Mouse (Mus musculus): ENCODE data around the gene Pced1b. TPM values are rescaled to one million over a fixed set of nuclear protein-coding genes. Genes with fewer than 3 reads are reported as not detected.
A peak's percentile ranks its signal among the peaks of the same experiment; 100 is the strongest.

Gene Pced1b
- polyA plus RNA-seq, 1 experiment = 3.5 TPM

DNA sequence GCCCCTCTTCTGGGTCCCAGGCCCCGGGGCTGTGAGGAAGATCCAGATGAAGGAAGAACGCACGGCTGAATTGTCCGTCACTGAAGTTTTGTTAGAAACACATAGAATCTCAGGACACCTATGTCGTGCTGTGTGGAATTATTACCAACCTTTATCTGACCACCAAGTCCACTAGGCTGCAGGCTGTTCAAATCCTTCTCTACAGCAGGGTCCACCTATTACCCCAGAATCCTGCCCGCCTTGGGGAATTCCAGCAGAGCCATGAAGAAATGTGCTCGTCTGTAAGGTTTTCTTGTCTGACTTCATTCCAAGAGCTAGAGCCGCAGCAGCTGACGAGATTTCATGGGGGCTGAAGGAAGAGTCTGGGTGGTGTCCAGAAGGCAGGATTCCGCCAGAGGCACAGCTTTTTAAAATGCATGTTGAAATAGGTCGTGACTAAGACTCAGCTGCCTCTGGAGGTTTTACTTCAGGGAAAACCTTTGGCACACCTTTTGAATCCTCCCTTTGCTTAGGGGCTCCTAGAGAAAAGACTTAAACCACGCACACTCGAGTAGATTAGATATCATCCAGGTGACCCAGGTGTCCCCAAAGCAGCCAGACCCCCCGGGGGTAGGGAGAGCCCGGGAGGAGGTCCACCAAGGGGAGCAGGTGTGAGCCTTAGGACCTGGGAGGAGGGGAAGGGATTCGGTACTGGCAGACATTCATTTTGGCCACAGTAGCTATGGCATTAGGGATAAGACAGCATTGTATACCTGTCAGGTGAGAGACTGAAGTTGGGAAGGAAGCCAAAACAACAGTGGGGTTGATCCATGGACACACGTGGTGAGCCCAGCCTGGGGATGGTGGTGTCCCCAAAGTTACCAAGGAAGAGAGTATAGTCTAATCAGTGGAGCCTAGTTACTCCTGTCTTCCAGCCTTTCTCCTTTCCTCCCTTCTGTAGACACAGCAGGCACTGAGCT, 160.9 kb downstream of the Pced1b start:
- no peak for TF ChIP-seq CTCF (IDR thresholded peaks at IDR 0.05; ENCODE audit: low read depth, low read length)
- no peak for TF ChIP-seq POLR2A (IDR thresholded peaks at IDR 0.05; ENCODE audit: borderline replicate concordance, low read depth, low read length)
- Histone ChIP-seq H3K4me1 (ENCODE audit: control insufficient read depth, insufficient read depth, low read length) (no peaks in the 10 kb centered on the region), H3K27ac (ENCODE audit: insufficient read depth, low read depth, low read length) (no peak overlapping the region), H3K4me3 (ENCODE audit: insufficient read depth, low read length) (no peak overlapping the region)

DNA sequence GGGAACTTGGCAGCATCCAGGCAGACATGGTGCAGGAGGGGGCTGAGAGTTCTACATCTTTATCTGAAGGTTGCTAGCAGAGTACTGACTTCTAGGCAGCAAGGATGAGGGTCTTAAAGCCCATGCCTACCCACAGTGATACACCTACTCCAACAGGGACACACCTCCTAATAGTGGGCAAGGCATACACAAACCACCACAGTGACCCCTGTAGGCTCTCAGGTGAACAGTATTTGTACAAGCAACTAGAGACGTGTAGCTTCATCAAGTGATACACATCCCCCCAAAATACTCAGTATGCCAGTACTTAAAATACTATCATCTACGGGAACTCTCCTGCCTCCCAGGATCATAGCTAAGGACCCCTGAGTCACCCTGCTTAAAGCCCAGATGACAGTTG, 164.2 kb downstream of the Pced1b start:
- Histone ChIP-seq H3K4me1 (ENCODE audit: control insufficient read depth, insufficient read depth, low read length) (peaks cover 14% of the 10 kb centered on the region), H3K27ac (ENCODE audit: insufficient read depth, low read depth, low read length) (no peak overlapping the region), H3K4me3 (ENCODE audit: insufficient read depth, low read length) (no peak overlapping the region)
- TF ChIP-seq CTCF (IDR thresholded peaks at IDR 0.05; ENCODE audit: low read depth, low read length) (no peak), POLR2A (IDR thresholded peaks at IDR 0.05; ENCODE audit: borderline replicate concordance, low read depth, low read length) (no peak)

DNA sequence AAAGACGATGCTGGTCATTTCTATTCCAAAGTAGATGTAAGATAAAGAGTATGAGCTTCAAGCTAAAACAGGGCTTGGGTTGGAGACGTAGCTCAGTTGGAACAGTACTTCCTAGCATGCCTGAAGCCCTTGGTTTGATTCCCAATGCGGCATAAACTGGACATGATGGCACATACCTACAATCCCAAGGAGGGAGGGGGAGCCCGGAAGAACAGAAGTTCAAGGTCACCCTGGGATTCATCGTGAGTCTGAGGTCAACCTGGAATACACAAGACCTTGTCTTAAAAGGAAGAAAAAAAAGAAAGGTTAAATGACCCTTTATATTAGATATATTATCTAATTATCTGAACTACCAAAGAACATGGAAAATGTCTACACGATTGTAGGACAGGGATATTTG, 164.8 kb downstream of the Pced1b start:
- TF ChIP-seq POLR2A (IDR thresholded peaks at IDR 0.05; ENCODE audit: borderline replicate concordance, low read depth, low read length) = no peak
- TF ChIP-seq CTCF (IDR thresholded peaks at IDR 0.05; ENCODE audit: low read depth, low read length) = no peak
- H3K27ac ChIP-seq (ENCODE audit: insufficient read depth, low read depth, low read length) = no peak overlapping the region
- no peak overlapping the region for H3K4me3 ChIP-seq (ENCODE audit: insufficient read depth, low read length)
- peaks cover 15% of the 10 kb centered on the region for H3K4me1 ChIP-seq (ENCODE audit: control insufficient read depth, insufficient read depth, low read length)

DNA sequence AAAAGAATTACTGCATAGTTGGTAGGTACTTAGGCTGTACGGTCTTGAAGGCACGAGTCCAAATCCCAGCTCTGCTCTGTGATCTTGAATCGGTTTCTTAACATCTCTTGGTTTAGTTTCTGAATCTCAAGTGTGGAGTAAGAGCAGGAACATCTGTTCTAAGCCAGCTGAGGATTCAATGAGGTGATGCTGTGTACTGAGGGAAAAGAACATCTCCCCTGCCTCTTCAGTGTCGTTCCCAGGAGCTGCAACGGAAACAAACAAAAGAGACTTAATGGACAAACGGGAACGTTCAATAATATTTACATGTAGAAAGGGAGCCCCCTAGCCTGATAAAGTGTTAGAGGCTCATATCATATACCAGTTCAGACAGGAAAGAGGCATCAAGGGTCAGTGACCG, 165.4 kb downstream of the Pced1b start:
- peaks cover 15% of the 10 kb centered on the region for H3K4me1 ChIP-seq (ENCODE audit: control insufficient read depth, insufficient read depth, low read length)
- H3K27ac ChIP-seq (ENCODE audit: insufficient read depth, low read depth, low read length) = no peak overlapping the region
- TF ChIP-seq POLR2A (IDR thresholded peaks at IDR 0.05; ENCODE audit: borderline replicate concordance, low read depth, low read length) = no peak
- no peak for TF ChIP-seq CTCF (IDR thresholded peaks at IDR 0.05; ENCODE audit: low read depth, low read length)
- no peak overlapping the region for H3K4me3 ChIP-seq (ENCODE audit: insufficient read depth, low read length)

- no peak for TF ChIP-seq POLR2A (IDR thresholded peaks at IDR 0.05; ENCODE audit: borderline replicate concordance, low read depth, low read length)
- no peak for TF ChIP-seq CTCF (IDR thresholded peaks at IDR 0.05; ENCODE audit: low read depth, low read length)
- no peak overlapping the region for H3K4me3 ChIP-seq (ENCODE audit: insufficient read depth, low read length)
These were observed 166.0 kb downstream of the Pced1b start for GRCm38 (mm10) chr15:97412861-97413260.

DNA sequence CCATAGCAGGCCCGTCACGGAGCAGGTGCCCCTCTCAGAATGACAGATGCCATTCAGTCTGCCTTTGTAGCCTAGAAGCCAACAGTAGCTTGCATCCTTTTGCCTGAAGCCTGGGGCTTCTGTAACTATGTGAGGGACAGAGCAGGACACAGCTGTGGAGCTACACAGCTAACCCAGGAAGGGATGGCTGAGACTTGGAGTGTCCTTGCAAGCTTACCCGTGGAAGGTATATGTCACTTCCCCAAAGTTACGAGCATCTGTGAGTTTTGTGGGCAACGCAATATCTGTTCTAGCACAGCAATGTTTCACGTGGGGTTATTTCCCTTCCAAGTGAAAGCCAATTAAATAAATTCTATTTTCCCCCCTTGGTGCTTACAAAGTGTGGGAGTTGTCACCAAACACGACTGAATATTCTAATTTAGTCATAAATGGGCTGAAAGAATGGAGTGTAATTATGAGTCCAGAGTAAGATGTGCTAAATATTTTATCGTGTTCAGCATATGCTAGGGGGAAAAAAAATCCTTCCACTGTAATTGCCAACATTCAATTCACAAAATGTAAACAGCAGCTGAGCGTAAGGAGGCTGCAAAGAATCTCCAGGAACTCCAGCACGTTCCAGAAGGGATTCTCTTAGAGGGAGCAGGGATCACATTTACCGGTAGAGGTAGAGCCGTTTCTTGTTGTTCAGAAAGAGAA, 168.0 kb downstream of the Pced1b start:
- no peak overlapping the region for H3K4me3 ChIP-seq (ENCODE audit: insufficient read depth, low read length)
- no peak for TF ChIP-seq POLR2A (IDR thresholded peaks at IDR 0.05; ENCODE audit: borderline replicate concordance, low read depth, low read length)
- no peak for TF ChIP-seq CTCF (IDR thresholded peaks at IDR 0.05; ENCODE audit: low read depth, low read length)
- H3K4me1 ChIP-seq (ENCODE audit: control insufficient read depth, insufficient read depth, low read length) = peaks cover 15% of the 10 kb centered on the region
- 0 out of 2 replicates have a peak overlapping the region, but pooled peaks have one; percentile 26 for H3K27ac ChIP-seq (ENCODE audit: insufficient read depth, low read depth, low read length)

More at GRCm38 (mm10) chr15:97412861-97413260, 166.0 kb downstream of the Pced1b start:
- Histone ChIP-seq H3K27ac (ENCODE audit: insufficient read depth, low read depth, low read length) (no peak overlapping the region), H3K4me1 (ENCODE audit: control insufficient read depth, insufficient read depth, low read length) (peaks cover 15% of the 10 kb centered on the region)

DNA sequence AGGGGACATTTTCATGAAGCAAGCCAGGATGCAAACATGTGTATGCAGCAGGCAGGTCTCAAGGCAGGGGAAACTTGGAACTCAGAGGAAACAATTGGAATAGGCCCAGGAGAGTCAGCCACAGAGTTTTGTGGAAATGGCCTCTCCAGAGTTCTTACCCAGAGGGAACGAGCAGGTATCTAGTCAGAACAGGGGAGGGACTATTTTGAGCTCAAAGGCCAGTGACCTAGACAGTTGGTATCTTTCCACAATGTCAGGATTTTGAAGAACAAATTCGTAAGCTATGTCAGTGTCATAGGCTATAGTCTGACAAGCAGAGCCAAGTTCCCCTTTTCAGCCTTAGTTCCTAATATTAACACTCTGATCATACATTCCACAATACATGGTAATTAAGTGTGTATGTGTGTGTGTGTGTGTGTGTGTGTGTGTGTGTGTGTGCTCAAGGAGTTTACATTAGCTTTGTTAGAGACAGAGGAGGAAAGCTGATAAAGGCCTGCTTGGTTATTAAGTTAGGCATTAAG, 168.6 kb downstream of the Pced1b start:
- peaks cover 15% of the 10 kb centered on the region for H3K4me1 ChIP-seq (ENCODE audit: control insufficient read depth, insufficient read depth, low read length)
- 0 out of 2 replicates have a peak overlapping the region, but pooled peaks have one; percentile 26 for H3K27ac ChIP-seq (ENCODE audit: insufficient read depth, low read depth, low read length)
- H3K4me3 ChIP-seq (ENCODE audit: insufficient read depth, low read length) = no peak overlapping the region
- TF ChIP-seq POLR2A (IDR thresholded peaks at IDR 0.05; ENCODE audit: borderline replicate concordance, low read depth, low read length) = no peak
- no peak for TF ChIP-seq CTCF (IDR thresholded peaks at IDR 0.05; ENCODE audit: low read depth, low read length)

GRCm38 (mm10) chr15:97420292-97420691, 173.4 kb downstream of the Pced1b start:
- H3K27ac ChIP-seq (ENCODE audit: insufficient read depth, low read depth, low read length) = no peak overlapping the region
- no peak for TF ChIP-seq CTCF (IDR thresholded peaks at IDR 0.05; ENCODE audit: low read depth, low read length)
- TF ChIP-seq POLR2A (IDR thresholded peaks at IDR 0.05; ENCODE audit: borderline replicate concordance, low read depth, low read length) = no peak
- H3K4me1 ChIP-seq (ENCODE audit: control insufficient read depth, insufficient read depth, low read length) = peaks cover 34% of the 10 kb centered on the region
- no peak overlapping the region for H3K4me3 ChIP-seq (ENCODE audit: insufficient read depth, low read length)

- no peak overlapping the region for H3K27ac ChIP-seq (ENCODE audit: insufficient read depth, low read depth, low read length)
- peaks cover 26% of the 10 kb centered on the region for H3K4me1 ChIP-seq (ENCODE audit: control insufficient read depth, insufficient read depth, low read length)
- TF ChIP-seq CTCF (IDR thresholded peaks at IDR 0.05; ENCODE audit: low read depth, low read length) (no peak), POLR2A (IDR thresholded peaks at IDR 0.05; ENCODE audit: borderline replicate concordance, low read depth, low read length) (no peak)
- H3K4me3 ChIP-seq (ENCODE audit: insufficient read depth, low read length) = no peak overlapping the region
These were observed 174.6 kb downstream of the Pced1b start for GRCm38 (mm10) chr15:97421533-97421932.
